Mouse (Mus musculus): ENCODE measurements around the gene Cklf. TPM values are rescaled to one million over a fixed set of nuclear protein-coding genes. Genes with fewer than 3 reads are reported as not detected.

Gene Cklf
- total RNA-seq (2021) = 1 to 10 TPM; 5.4 to 7.5 TPM
- long read RNA-seq, experiment 1, partial matches to known transcripts = 0 of 4 reads
- long read RNA-seq, experiment 1, other reads (novel, unspliced or antisense) = 0 of 4 reads
- long read RNA-seq, experiment 2, partial matches to known transcripts = 0 of 2 reads
- long read RNA-seq, experiment 2, other reads (novel, unspliced or antisense) = 1 of 2 reads

GRCm38 (mm10) chr8:104250439-104251367 is at the start of gene Cklf:
Gene Cklf (plus strand): TSS chr8:104250861.
- intact Hi-C loops (cut with DNase I) = loop anchor here (2.0 to 10.0 kb wide), 3 partner anchors 90 to 322 kb away; partner anchors contain the start of gene Dync1li2
- peak; percentile 90 for DNase-seq

- intact Hi-C loops (cut with DNase I) = no loop called here
- DNase-seq = no peak
Observed at GRCm38 (mm10) chr8:104201622-104202021, 49.0 kb upstream of the Cklf start.

DNA sequence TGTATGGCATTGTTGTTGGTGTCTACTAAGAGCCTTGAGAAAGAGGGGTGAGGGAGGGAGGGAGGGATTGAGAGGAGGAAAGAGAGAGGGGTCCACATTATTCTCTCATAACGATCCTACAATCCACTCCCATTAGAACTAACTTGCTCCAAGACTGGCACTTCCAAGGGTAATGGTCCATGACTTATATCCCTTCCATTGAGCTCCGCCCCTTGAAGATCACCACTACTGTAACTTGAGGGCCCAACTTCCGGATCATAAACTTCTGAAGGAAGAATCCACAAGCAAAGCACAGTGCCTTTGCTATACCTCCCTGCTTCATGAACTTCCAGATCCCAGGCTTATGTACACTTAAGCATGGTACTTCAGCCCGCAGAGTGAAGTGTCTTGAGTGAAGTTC is 48.3 kb upstream of the Cklf start:
- no peak for DNase-seq
- intact Hi-C loops (cut with DNase I) = no loop called here

- intact Hi-C loops (cut with DNase I) = no loop called here
- no peak for DNase-seq
Observed at GRCm38 (mm10) chr8:104205292-104205691, 45.4 kb upstream of the Cklf start.

GRCm38 (mm10) chr8:104217601-104218000 is 33.1 kb upstream of the Cklf start:
- no peak for DNase-seq
- intact Hi-C loops (cut with DNase I) = no loop called here

DNA sequence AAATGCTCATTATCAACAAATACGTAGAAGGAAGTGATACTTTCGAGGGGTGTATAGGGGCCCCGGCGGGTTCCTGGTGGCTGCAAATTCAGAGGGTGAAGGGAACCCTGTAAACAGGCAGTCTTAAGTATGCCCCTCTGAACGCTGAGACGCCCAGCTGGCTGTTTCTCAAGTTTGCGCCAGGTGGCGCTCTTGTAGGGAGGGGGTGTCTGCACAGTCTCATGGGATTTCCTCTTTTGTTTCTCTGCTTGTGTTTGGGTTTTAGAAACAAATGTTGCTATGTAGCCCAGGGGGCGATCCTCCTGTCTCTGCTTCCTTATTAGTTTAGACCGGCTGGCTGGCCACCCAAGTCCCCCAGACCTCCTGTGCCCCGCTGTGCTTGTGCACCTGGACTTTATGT is 31.6 kb upstream of the Cklf start:
- intact Hi-C loops (cut with DNase I) = loop anchor here (1.0 to 2.0 kb wide), 3 partner anchors 73 to 186 kb away; no protein-coding TSS in a partner anchor
- peak; percentile 61 to 65 for DNase-seq

DNA sequence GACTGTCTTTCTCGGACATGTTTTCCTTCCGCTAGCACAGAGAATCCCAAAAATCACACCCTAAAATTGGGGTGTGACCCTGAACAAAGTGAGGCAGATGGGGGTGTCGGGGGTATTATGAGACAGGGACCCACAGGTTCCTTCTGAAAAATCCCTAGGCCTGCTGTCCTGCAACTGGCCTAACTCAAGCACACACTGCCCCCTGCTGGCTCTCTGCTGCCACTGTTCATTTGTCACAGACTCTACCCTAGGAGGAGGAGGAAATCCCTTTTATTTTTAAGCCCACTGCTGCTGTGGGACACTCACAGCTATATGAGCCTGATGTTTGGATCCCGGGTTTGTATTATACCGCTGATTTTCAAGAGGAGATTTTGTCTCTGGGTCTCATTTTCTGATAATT is 30.9 kb upstream of the Cklf start:
- DNase-seq = peak; percentile 83 to 84
- intact Hi-C loops (cut with DNase I) = loop anchor here (1.0 to 2.0 kb wide), 3 partner anchors 74 to 187 kb away; no protein-coding TSS in a partner anchor

DNA sequence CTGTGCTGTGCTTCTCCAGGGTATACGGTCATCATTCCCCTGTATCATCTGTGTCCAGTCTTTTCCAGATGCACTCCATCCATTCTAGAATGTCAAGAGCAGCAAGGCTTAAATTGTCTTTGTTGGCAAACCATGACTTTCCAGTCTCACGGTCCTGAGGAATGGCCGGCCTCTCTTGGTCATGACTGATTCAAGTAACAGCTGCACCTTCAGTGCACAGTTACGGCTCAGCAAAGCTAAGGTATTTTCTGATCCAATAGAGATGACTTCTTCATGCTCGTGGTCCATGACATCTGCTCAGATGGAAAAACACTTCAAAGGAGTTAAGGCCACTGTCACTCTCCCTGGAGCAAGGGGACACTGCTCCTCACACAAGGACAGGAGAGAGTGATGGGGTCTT is 23.6 kb upstream of the Cklf start:
- DNase-seq = no peak
- intact Hi-C loops (cut with DNase I) = no loop called here

- DNase-seq = no peak
- intact Hi-C loops (cut with DNase I) = no loop called here
Observed at GRCm38 (mm10) chr8:104230377-104230776, 20.3 kb upstream of the Cklf start.

DNA sequence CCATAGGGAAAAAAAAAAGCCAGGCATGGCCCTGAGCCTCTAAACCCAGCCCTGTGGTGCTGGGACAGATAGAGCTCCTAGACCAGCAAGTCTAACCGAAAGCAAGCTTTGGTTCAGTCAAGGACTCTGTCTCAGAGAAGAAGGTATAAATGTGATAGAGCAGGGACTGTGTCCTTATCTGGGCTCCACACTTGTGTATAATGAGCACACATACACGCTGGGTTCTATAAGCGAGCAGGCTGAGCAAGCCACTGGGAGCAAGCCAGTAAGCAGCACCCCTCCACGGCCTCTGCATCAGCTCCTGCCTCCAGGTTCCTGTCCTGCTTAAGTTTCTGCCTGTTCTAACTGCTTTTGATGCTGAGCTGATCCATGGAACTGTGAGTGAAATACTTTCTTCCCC is 18.6 kb upstream of the Cklf start:
- intact Hi-C loops (cut with DNase I) = no loop called here
- DNase-seq = no peak

GRCm38 (mm10) chr8:104232919-104233318 is 17.7 kb upstream of the Cklf start:
- DNase-seq = no peak
- intact Hi-C loops (cut with DNase I) = no loop called here

DNA sequence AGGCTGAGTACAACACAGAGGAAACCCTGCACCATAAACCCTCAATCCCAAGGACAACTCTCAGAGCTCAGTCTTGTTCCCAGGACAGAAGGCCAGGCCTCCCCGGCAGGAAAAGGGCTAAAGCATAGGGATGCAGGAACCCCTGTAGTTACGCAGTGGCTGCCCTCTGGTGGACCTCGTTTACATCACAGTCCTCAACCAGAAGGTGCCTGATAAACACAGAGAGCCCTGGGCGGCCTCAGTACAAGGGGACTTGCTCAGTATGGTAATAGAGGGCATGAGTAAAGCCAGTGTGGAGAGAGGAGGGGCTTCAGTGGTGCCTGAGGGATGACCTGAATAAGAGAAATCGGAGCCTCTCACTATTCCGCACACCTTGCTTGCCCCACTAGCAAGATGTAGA is 16.1 kb upstream of the Cklf start:
- intact Hi-C loops (cut with DNase I) = no loop called here

DNA sequence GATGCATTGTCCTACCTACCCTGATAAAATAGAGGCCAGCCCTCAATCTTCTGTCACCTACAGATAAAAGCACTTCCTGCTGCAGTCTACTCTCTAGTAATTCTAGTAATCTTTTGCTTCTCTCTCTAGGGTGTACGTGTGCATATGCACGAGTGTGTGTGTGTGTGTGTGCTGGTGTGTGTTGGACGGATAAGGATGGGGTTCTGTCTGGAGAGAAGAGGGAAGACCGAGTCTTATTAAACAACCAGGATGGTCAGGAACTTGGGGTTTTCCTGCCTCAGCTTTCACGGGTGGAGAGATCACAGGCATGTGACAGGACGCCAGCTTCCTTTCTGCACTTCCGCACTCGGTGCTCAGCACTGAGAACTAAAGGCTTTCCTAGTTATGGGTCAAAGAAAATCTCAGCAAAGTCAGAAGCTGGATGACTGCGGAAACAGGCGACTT is 11.2 kb upstream of the Cklf start:
- DNase-seq = no peak
- intact Hi-C loops (cut with DNase I) = no loop called here

More for the DNA sequence above, 16.1 kb upstream of the Cklf start:
- DNase-seq = peak in 1 of 2 experiments; percentile 18

- DNase-seq = no peak
- intact Hi-C loops (cut with DNase I) = no loop called here
Observed at GRCm38 (mm10) chr8:104242038-104242644, 8.5 kb upstream of the Cklf start.

- DNase-seq = no peak
- intact Hi-C loops (cut with DNase I) = no loop called here
Observed at GRCm38 (mm10) chr8:104246621-104247020, 4.0 kb upstream of the Cklf start.

DNA sequence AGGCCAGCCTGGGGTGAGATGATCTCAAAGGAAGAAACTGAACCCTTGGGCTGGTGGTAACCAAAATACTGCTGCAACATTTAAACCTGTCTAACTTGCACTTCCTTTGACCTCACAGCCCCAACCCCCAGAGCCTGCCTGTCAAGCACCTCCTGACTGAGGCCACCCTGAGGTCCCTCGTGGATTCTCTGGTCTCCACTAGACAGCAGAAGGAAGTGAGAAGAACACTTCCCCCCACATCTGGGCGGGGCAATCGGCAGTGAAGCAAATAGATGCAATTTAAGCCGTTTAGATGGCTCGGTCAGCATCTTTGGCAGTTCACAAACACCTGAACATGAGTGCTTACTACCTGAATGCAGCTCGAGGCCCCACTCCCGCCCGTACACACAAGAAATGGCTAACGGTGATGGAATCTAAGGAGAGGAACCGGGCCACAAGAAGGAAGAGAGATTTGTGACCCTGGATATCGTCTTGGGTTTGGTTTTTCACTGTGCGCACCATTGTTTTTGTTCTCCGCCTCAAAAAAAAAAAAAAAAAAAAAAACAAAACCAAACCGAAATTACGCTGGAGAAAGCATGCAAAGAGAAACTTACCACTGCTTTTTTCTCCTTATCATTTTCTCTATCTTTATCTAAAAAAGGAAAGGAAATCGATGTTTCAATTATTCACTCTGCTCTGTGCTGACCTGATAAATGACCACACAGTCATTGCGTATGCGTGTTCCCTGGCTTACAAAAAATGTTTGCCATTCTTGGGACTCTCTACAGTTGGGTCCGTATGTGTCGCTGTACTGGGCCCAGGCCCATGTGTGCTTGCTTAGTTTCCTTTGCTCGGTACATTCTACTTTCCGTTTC is 3.4 kb upstream of the Cklf start:
- intact Hi-C loops (cut with DNase I) = no loop called here

DNA sequence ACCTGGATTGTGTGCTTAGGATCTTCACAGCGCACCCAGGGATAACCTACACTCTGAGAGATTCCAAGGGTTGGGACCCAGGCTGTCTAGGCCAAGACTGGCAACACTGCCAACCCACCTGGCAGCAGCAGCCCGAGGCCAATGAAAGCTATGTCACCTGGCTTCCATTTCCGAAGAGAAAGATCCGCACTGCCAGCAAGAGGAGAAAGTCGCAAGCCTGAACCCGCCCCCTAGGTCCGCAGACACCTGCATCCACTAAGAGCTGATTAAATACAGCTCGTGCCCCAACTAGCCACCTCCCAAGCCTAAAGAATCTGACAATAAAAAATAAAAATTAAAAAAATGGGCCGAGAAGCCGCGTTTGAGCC is 2.8 kb upstream of the Cklf start:
- no peak for DNase-seq
- intact Hi-C loops (cut with DNase I) = no loop called here

More for the DNA sequence above, 3.4 kb upstream of the Cklf start:
- peak; percentile 21 to 27 for DNase-seq

DNA sequence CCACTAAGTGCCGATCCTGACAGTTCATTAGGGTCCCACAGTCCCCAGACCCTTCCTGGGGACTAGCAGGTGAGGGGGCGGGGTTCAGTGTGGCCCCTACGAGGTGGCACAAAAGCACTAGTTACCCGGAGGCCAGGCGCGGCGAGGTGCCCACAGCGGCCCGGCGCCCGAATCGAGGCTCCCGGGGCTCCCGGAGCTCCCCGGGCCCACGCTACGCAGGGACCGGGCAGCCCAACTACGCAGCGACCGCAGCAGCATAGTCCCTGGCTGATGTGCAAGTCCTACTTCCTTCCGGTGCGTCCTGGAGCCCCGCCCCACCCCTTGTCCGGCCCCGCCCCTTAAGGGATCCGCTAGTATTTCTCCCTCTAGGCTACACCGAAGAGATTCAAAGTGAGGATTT is 2.4 kb upstream of the Cklf start, which contains the start of gene Tk2:
Gene Tk2 (minus strand): TSS at position 283 of the 400 bp plus-strand sequence.
- peak; percentile 78 to 80 for DNase-seq
- intact Hi-C loops (cut with DNase I) = no loop called here

- no peak for DNase-seq
- intact Hi-C loops (cut with DNase I) = no loop called here
Observed at GRCm38 (mm10) chr8:104249442-104249996, 1.1 kb upstream of the Cklf start.

GRCm38 (mm10) chr8:104251461-104251860 is 800 bp downstream of the Cklf start:
- DNase-seq = no peak
- intact Hi-C loops (cut with DNase I) = loop anchor here (2.0 to 10.0 kb wide), 3 partner anchors 89 to 321 kb away; partner anchors contain the start of gene Dync1li2
